Mouse (Mus musculus) WW6 (cell line): ENCODE measurements at regions not wholly inside any gene's neighbourhood (a gene's known extent, or its start where the extent isn't known, plus 50 kb on each side); places are given as distances from the start of the nearest gene placed in this dataset.

ENCODE experiments used
- DNase-seq: peaks from one replicate; pipeline ENCODE4 v3.0.0-alpha.2; 2013; ENCODE audit warnings: low read depth, low spot score

GRCm38 (mm10) chr11:31746939-31747338, 75.3 kb upstream of the Bod1 start:
- DNase-seq: no peak

- DNase-seq: no peak
Measured at GRCm38 (mm10) chr11:31748275-31748815, 76.7 kb upstream of the Bod1 start.

- no peak for DNase-seq
Measured at GRCm38 (mm10) chr11:31751274-31751673, 79.6 kb upstream of the Bod1 start.

- DNase-seq: no peak
Measured at GRCm38 (mm10) chr11:31753211-31753610, 81.5 kb upstream of the Bod1 start.

GRCm38 (mm10) chr11:31753711-31754161, 82.1 kb upstream of the Bod1 start:
- DNase-seq: no peak

GRCm38 (mm10) chr11:31754416-31754815, 82.7 kb upstream of the Bod1 start:
- no peak for DNase-seq

- DNase-seq: no peak
Measured at GRCm38 (mm10) chr11:31755858-31756257, 84.2 kb upstream of the Bod1 start.

- no peak for DNase-seq
Measured at GRCm38 (mm10) chr11:31756355-31757145, 84.9 kb upstream of the Bod1 start.

- no peak for DNase-seq
Measured at GRCm38 (mm10) chr11:31759868-31760765, 88.4 kb upstream of the Bod1 start.

- DNase-seq: no peak
Measured at GRCm38 (mm10) chr11:31763856-31764255, 92.2 kb upstream of the Bod1 start.

- no peak for DNase-seq
Measured at GRCm38 (mm10) chr11:31766296-31766695, 94.6 kb upstream of the Bod1 start.

- DNase-seq: no peak
Measured at GRCm38 (mm10) chr11:31767727-31768495, 96.2 kb upstream of the Bod1 start.

GRCm38 (mm10) chr11:31769804-31770654, 98.3 kb upstream of the Bod1 start:
- DNase-seq: no peak

- no peak for DNase-seq
Measured at GRCm38 (mm10) chr11:31770881-31771280, 99.2 kb upstream of the Bod1 start.

- DNase-seq: no peak
Measured at GRCm38 (mm10) chr11:31771491-31772439, 100.1 kb upstream of the Bod1 start.

- DNase-seq: no peak
Measured at GRCm38 (mm10) chr11:31777531-31777930, 94.5 kb upstream of the Cpeb4 start.

- DNase-seq: no peak
Measured at GRCm38 (mm10) chr11:31778766-31779165, 93.2 kb upstream of the Cpeb4 start.

GRCm38 (mm10) chr11:31779267-31779666, 92.7 kb upstream of the Cpeb4 start:
- no peak for DNase-seq

GRCm38 (mm10) chr11:31780969-31781368, 91.0 kb upstream of the Cpeb4 start:
- DNase-seq: no peak
